Mouse (Mus musculus) CH12.LX (cell line): Measurements from ENCODE around the gene Echdc3.

ENCODE experiments used
- CTCF ChIP-seq, 2 experiments: IDR thresholded peaks in 1 of 2; conservative IDR thresholded peaks in 1 of 2; 2 replicates each; pipeline ENCODE4 v1.5.1; 2011 to 2012; ENCODE audit warnings: low read depth in 2 of 2, low read length in 2 of 2, improper control_type of control experiment in 1 of 2, inconsistent platforms in 1 of 2, mild to moderate bottlenecking in 1 of 2, moderate library complexity in 1 of 2
- JUN ChIP-seq: IDR thresholded peaks from 2 replicates; pipeline ENCODE4 v1.6.1; 2011; ENCODE audit warnings: low read depth, mild to moderate bottlenecking, low read length, improper control_type of control experiment, moderate library complexity; ENCODE audit not compliant: insufficient read depth
- KAT2A ChIP-seq: IDR thresholded peaks from 2 replicates; pipeline ENCODE4 v1.6.1; 2012; ENCODE audit warnings: low read length, improper control_type of control experiment, inconsistent platforms; ENCODE audit not compliant: insufficient replicate concordance
- MAFK ChIP-seq: IDR thresholded peaks from 2 replicates; pipeline ENCODE4 v1.6.1; 2011; ENCODE audit warnings: low read length, improper control_type of control experiment; ENCODE audit not compliant: insufficient replicate concordance
- MAX ChIP-seq: IDR thresholded peaks from 2 replicates; pipeline ENCODE4 v1.6.1; 2011; ENCODE audit warnings: low read length, improper control_type of control experiment
- MYC ChIP-seq: IDR thresholded peaks from 2 replicates; pipeline ENCODE4 v1.6.1; 2011; ENCODE audit warnings: low read depth, mild to moderate bottlenecking, improper control_type of control experiment, low read length
- NELFE ChIP-seq: IDR thresholded peaks from 2 replicates; pipeline ENCODE4 v1.6.1; 2011; ENCODE audit warnings: low read depth, low read length, improper control_type of control experiment
- POLR2A ChIP-seq: IDR thresholded peaks from 2 replicates; pipeline ENCODE4 v1.6.1; 2011; ENCODE audit warnings: low read depth, mild to moderate bottlenecking, improper control_type of control experiment, low read length
- POLR2AphosphoS2 ChIP-seq: IDR thresholded peaks from 2 replicates; pipeline ENCODE4 v1.6.1; 2011; ENCODE audit warnings: low read depth, low read length, improper control_type of control experiment
- SIN3A ChIP-seq: IDR thresholded peaks from 2 replicates; pipeline ENCODE4 v1.6.1; 2012; ENCODE audit warnings: low read length, improper control_type of control experiment, inconsistent platforms

GRCm38 (mm10) chr2:6240072-6240471, 27.2 kb upstream of the Echdc3 start:
- TF ChIP-seq NELFE (no peak), CTCF (conservative IDR thresholded peaks at IDR 0.05 in 1 of 2, IDR thresholded peaks at IDR 0.05 in 1 of 2; ENCODE audit: low read depth in 2 of 2, low read length in 2 of 2) (no peak), POLR2AphosphoS2 (no peak), SIN3A (no peak), POLR2A (no peak), KAT2A (no peak), MAFK (no peak), JUN (no peak), MAX (no peak), MYC (no peak)
